Mouse (Mus musculus): Measurements from ENCODE around the gene Serpinb9e. TPM values are rescaled to one million over a fixed set of nuclear protein-coding genes. Genes with fewer than 3 reads are reported as not detected.
"Not testable (repeated sequence)": the region's sequence is repeated elsewhere in the genome, so short reads cannot be mapped to it uniquely, and the experiment has no call there.

The Serpinb9e gene
- 0.93 and 1.3 TPM in 2 replicates for polyA plus RNA-seq (2011; ENCODE audit: insufficient read depth, insufficient read length, low read depth, missing spikeins)

DNA sequence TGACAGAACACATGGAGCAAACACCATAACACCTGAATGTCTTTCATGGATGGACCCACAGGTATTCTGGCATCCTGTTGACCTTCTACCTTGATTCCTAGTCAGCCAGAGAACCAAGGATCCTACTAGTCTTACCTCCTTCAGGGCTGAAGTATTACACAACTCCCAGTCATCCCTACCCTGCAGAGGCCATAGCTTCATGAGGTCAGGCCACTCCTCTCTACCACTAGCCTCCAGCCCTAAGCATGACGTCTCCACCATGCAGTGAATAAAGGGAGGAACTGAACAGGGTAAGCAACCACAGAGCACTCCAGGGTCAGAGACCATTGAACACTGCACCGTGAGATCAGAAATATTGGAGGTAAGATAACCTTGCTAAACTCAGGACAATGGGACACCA, at the start of gene Serpinb9e:
Serpinb9e (plus strand) TSS at position 301 of the 400 bp plus-strand sequence.
- H3K9me3 ChIP-seq (replicated peaks; ENCODE audit: control insufficient read depth, insufficient read depth, low read length, poor library complexity, severe bottlenecking); H3K4me1 ChIP-seq (ENCODE audit: control insufficient read depth, insufficient read depth, low read length); H3K27me3 ChIP-seq (ENCODE audit: control insufficient read depth, insufficient read depth, low read length, poor library complexity, severe bottlenecking); H3K27ac ChIP-seq (ENCODE audit: insufficient read depth, low read length); H3K9ac ChIP-seq (ENCODE audit: low read depth, poor library complexity, severe bottlenecking); H3K36me3 ChIP-seq (ENCODE audit: control insufficient read depth, insufficient read depth, low read length, poor library complexity, severe bottlenecking); H3K4me3 ChIP-seq (ENCODE audit: low read depth, low read length): not testable (repeated sequence)

GRCm38 (mm10) chr13:33199740-33200139, 49.7 kb upstream of the Serpinb9e start:
- H3K27ac ChIP-seq (ENCODE audit: insufficient read depth, low read length): no peak overlapping the region
- H3K9me3 ChIP-seq (replicated peaks; ENCODE audit: control insufficient read depth, insufficient read depth, low read length, poor library complexity, severe bottlenecking): no peaks in the 10 kb centered on the region
- no peaks in the 10 kb centered on the region for H3K27me3 ChIP-seq (ENCODE audit: control insufficient read depth, insufficient read depth, low read length, poor library complexity, severe bottlenecking)
- H3K9ac ChIP-seq (ENCODE audit: low read depth, poor library complexity, severe bottlenecking): no peak overlapping the region
- no peaks in the 10 kb centered on the region for H3K36me3 ChIP-seq (ENCODE audit: control insufficient read depth, insufficient read depth, low read length, poor library complexity, severe bottlenecking)
- TF ChIP-seq CTCF (IDR thresholded peaks at IDR 0.05; ENCODE audit: low read depth, low read length): no peak
- H3K4me3 ChIP-seq (ENCODE audit: low read depth, low read length): no peak overlapping the region
- no peaks in the 10 kb centered on the region for H3K4me1 ChIP-seq (ENCODE audit: control insufficient read depth, insufficient read depth, low read length)

DNA sequence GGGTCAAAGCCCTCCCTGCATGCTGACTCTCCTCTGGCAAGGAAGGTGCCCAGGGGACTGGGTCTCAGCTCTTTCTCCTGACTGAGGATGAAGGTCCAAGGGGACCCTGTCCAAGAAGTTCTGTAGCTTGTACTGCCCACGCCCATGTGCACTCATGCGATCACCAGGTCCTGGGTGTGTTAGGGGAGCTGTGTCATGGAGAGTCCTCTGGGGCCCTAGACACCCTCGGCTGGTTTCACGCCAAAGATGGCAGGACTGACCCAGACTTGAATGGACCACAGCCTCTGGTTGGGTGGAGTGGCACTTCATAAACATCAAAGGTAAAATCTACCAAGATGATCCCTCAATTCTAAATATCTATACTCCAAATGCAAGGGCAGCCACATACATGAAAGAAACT, 59.2 kb downstream of the Serpinb9e start:
- not testable (repeated sequence) for H3K9ac ChIP-seq (ENCODE audit: low read depth, poor library complexity, severe bottlenecking); H3K9me3 ChIP-seq (replicated peaks; ENCODE audit: control insufficient read depth, insufficient read depth, low read length, poor library complexity, severe bottlenecking); H3K27ac ChIP-seq (ENCODE audit: insufficient read depth, low read length); H3K27me3 ChIP-seq (ENCODE audit: control insufficient read depth, insufficient read depth, low read length, poor library complexity, severe bottlenecking); H3K4me1 ChIP-seq (ENCODE audit: control insufficient read depth, insufficient read depth, low read length); H3K36me3 ChIP-seq (ENCODE audit: control insufficient read depth, insufficient read depth, low read length, poor library complexity, severe bottlenecking); H3K4me3 ChIP-seq (ENCODE audit: low read depth, low read length)

Other genes with a start within 250 kb of the Serpinb9e start
- 3.4 and 3.7 TPM in 2 replicates for gene Serpinb9, start 246.4 kb upstream of the Serpinb9e start, polyA plus RNA-seq (2011; ENCODE audit: insufficient read depth, insufficient read length, low read depth, missing spikeins)
- gene Serpinb9b, start 222.2 kb upstream of the Serpinb9e start, polyA plus RNA-seq (2011; ENCODE audit: insufficient read depth, insufficient read length, low read depth, missing spikeins): 6.5 and 7.6 TPM in 2 replicates
- gene Serpinb1b, start 171.0 kb upstream of the Serpinb9e start, polyA plus RNA-seq (2011; ENCODE audit: insufficient read depth, insufficient read length, low read depth, missing spikeins): not detected in 2 replicates
- gene Serpinb9c, start 89.9 kb upstream of the Serpinb9e start, polyA plus RNA-seq (2011; ENCODE audit: insufficient read depth, insufficient read length, low read depth, missing spikeins): not detected in 2 replicates
- gene Serpinb9d, start 56.7 kb upstream of the Serpinb9e start, polyA plus RNA-seq (2011; ENCODE audit: insufficient read depth, insufficient read length, low read depth, missing spikeins): not detected in 2 replicates
- gene Serpinb9f, start 74.5 kb downstream of the Serpinb9e start, polyA plus RNA-seq (2011; ENCODE audit: insufficient read depth, insufficient read length, low read depth, missing spikeins): 0.62 and 1.2 TPM in 2 replicates
- not detected in 2 replicates for gene Gm11397, start 146.1 kb downstream of the Serpinb9e start, polyA plus RNA-seq (2011; ENCODE audit: insufficient read depth, insufficient read length, low read depth, missing spikeins)
- gene Serpinb9g, start 235.2 kb downstream of the Serpinb9e start, polyA plus RNA-seq (2011; ENCODE audit: insufficient read depth, insufficient read length, low read depth, missing spikeins): not detected in 2 replicates

All from ES-Bruce4 (cell line).